Mouse (Mus musculus) heart, postnatal 36 days (tissue): ENCODE measurements around the gene Fbxo33. TPM values are rescaled to one million over a fixed set of nuclear protein-coding genes. Genes with fewer than 3 reads are reported as not detected.

Experiments
- DNase-seq, 2 experiments: peaks; one replicate each; pipeline ENCODE4 v3.0.0; 2021 to 2022
- intact Hi-C: fragments of 180-260 bp; cut with DNase I; formaldehyde crosslinking; loops from one replicate; pipeline ENCODE4 v1.15.1; 2025
- microRNA-seq, 2 experiments: library from miRNA; unstranded; fragments of <30 nt; microRNA quantifications; one replicate each; pipeline ENCODE4 v1.2.0; 2021; ENCODE audit warnings: borderline number of aligned reads in 2 of 2
- total RNA-seq, 2 experiments: library from RNA; stranded (reverse); gene quantifications; 2 replicates each; pipeline ENCODE4 v1.2.3; 2021

The Fbxo33 gene
- total RNA-seq, 2 experiments from 2014 or later, result 9.0 to 10.7 TPM

- intact Hi-C loops, result no loop called here
- DNase-seq, result no peak
These were observed 14.0 kb downstream of the Fbxo33 start for GRCm38 (mm10) chr12:59205571-59205970.

GRCm38 (mm10) chr12:59199361-59199760, 20.2 kb downstream of the Fbxo33 start:
- no peak for DNase-seq
- intact Hi-C loops, result no loop called here

GRCm38 (mm10) chr12:59198750-59199149, 20.8 kb downstream of the Fbxo33 start:
- intact Hi-C loops, result no loop called here
- DNase-seq, result no peak

- no peak for DNase-seq
- intact Hi-C loops, result no loop called here
These were observed 23.6 kb downstream of the Fbxo33 start for GRCm38 (mm10) chr12:59195941-59196340.

- intact Hi-C loops, result no loop called here
- no peak for DNase-seq
These were observed 24.5 kb downstream of the Fbxo33 start for GRCm38 (mm10) chr12:59195065-59195464.

- DNase-seq, result no peak
- intact Hi-C loops, result no loop called here
These were observed 25.1 kb downstream of the Fbxo33 start for GRCm38 (mm10) chr12:59194341-59195003.

GRCm38 (mm10) chr12:59193637-59194036, 25.9 kb downstream of the Fbxo33 start:
- intact Hi-C loops, result no loop called here

GRCm38 (mm10) chr12:59188086-59188682, 31.3 kb downstream of the Fbxo33 start:
- DNase-seq, result no peak

More at GRCm38 (mm10) chr12:59193637-59194036, 25.9 kb downstream of the Fbxo33 start:
- no peak for DNase-seq

GRCm38 (mm10) chr12:59177814-59178213, 41.7 kb downstream of the Fbxo33 start:
- intact Hi-C loops, result no loop called here
- no peak for DNase-seq

More at GRCm38 (mm10) chr12:59188086-59188682, 31.3 kb downstream of the Fbxo33 start:
- intact Hi-C loops, result no loop called here

- DNase-seq, result no peak
- intact Hi-C loops, result no loop called here
These were observed 49.6 kb downstream of the Fbxo33 start for GRCm38 (mm10) chr12:59169935-59170334.

GRCm38 (mm10) chr12:59166557-59166956, 53.0 kb downstream of the Fbxo33 start:
- DNase-seq, result no peak
- intact Hi-C loops, result no loop called here

GRCm38 (mm10) chr12:59164522-59164921, 55.0 kb downstream of the Fbxo33 start:
- intact Hi-C loops, result no loop called here
- no peak for DNase-seq

- no peak for DNase-seq
These were observed 56.7 kb downstream of the Fbxo33 start for GRCm38 (mm10) chr12:59162797-59163196.

GRCm38 (mm10) chr12:59161091-59161490, 58.4 kb downstream of the Fbxo33 start:
- intact Hi-C loops, result no loop called here
- no peak for DNase-seq

More at GRCm38 (mm10) chr12:59162797-59163196, 56.7 kb downstream of the Fbxo33 start:
- intact Hi-C loops, result no loop called here

Small RNA genes within 50 kb of the gene (microRNA-seq; reads per million reads assigned to microRNA genes)
- gene Gm27284, result 0 reads per million in 2 experiments

Other genes starting within 250 kb of the Fbxo33 start
- 10 to 100 TPM; 42.5 to 43.8 TPM for gene Sec23a, start 207.7 kb downstream of the Fbxo33 start, total RNA-seq
- 1 to 10 TPM; 6.2 to 6.5 TPM for gene Gemin2, start 206.3 kb downstream of the Fbxo33 start, total RNA-seq
- gene Trappc6b, start 158.3 kb downstream of the Fbxo33 start, total RNA-seq, result 10 to 100 TPM; 72.2 to 74.3 TPM
- 10 to 100 TPM; 23.8 to 26.3 TPM for gene Pnn, start 152.8 kb downstream of the Fbxo33 start, total RNA-seq
- gene Mia2, start 123.9 kb downstream of the Fbxo33 start, total RNA-seq, result 100 to 1,000 TPM; 104 to 112 TPM